Mouse (Mus musculus) hindbrain, embryonic 12.5 days (tissue): ENCODE results near the gene Zc3h7b. TPM values are rescaled to one million over a fixed set of nuclear protein-coding genes. Genes with fewer than 3 reads are reported as not detected.
"Not testable (repeated sequence)": the region's sequence is repeated elsewhere in the genome, so short reads cannot be mapped to it uniquely, and the experiment has no call there.

Source experiments
- ATAC-seq: fragments of 200-750 bp; cut with Nextera tagmentation; 2 replicates; pipeline ENCODE4 v1.8.0; 2017; ENCODE audit warnings: moderate TSS enrichment; ENCODE audit not compliant: low FRiP score
- H3K27ac ChIP-seq: fragments of 300-500 bp; sonication (generic); 2 replicates; pipeline ENCODE4 v1.5.1; 2016; ENCODE audit warnings: mild to moderate bottlenecking
- H3K27me3 ChIP-seq: fragments of 300-500 bp; sonication (generic); 2 replicates; pipeline ENCODE4 v1.6.1; 2016; ENCODE audit warnings: mild to moderate bottlenecking
- H3K36me3 ChIP-seq: fragments of 300-500 bp; sonication (generic); 2 replicates; pipeline ENCODE4 v1.6.1; 2016; ENCODE audit warnings: mild to moderate bottlenecking
- H3K4me1 ChIP-seq: fragments of 300-500 bp; sonication (generic); 2 replicates; pipeline ENCODE4 v1.6.1; 2016
- H3K4me2 ChIP-seq: fragments of 300-500 bp; sonication (generic); replicated peaks from 2 replicates; pipeline ENCODE4 v1.6.1; 2016; ENCODE audit warnings: mild to moderate bottlenecking
- H3K4me3 ChIP-seq: fragments of 300-500 bp; sonication (generic); 2 replicates; pipeline ENCODE4 v1.5.1; 2016; ENCODE audit warnings: mild to moderate bottlenecking
- H3K9ac ChIP-seq: fragments of 300-500 bp; sonication (generic); 2 replicates; pipeline ENCODE4 v1.6.1; 2016; ENCODE audit warnings: mild to moderate bottlenecking, moderate library complexity
- H3K9me3 ChIP-seq: fragments of 300-500 bp; sonication (generic); replicated peaks from 2 replicates; pipeline ENCODE4 v1.6.1; 2016; ENCODE audit warnings: mild to moderate bottlenecking
- WGBS: fragments of 180-500 bp; shearing (Covaris S2); methylation state at CpG from one replicate; pipeline ENCODE4 v1.1.7; 2016; 5-methylcytosine and 5-hydroxymethylcytosine counted together
- polyA plus RNA-seq: library from polyadenylated mRNA; unstranded; fragments of >200 nt; fragmentation: Nextera tagmentation; extraction: Ambion mirVana; gene quantifications from 2 replicates; pipeline ENCODE4 v1.2.1, GENCODE M21; 2016

The Zc3h7b gene
- polyA plus RNA-seq, 1 experiment from 2014 or later: 52.1 TPM

GRCm38 (mm10) chr15:81713742-81714141 lies 31.1 kb upstream of the Zc3h7b start:
- 86% methylated on average over 6 of the region's 6 CpGs for WGBS
- H3K9me3 ChIP-seq: no peaks in the 10 kb centered on the region
- H3K4me3 ChIP-seq: no peak overlapping the region
- peaks cover 5% of the 10 kb centered on the region; the same call in 1 of the 2 replicates for H3K4me1 ChIP-seq
- H3K27me3 ChIP-seq: no peaks in the 10 kb centered on the region
- H3K4me2 ChIP-seq: no peak overlapping the region
- H3K27ac ChIP-seq: no peak overlapping the region
- ATAC-seq: no peak
- H3K36me3 ChIP-seq: peaks cover 92% of the 10 kb centered on the region
- H3K9ac ChIP-seq: no peak overlapping the region

DNA sequence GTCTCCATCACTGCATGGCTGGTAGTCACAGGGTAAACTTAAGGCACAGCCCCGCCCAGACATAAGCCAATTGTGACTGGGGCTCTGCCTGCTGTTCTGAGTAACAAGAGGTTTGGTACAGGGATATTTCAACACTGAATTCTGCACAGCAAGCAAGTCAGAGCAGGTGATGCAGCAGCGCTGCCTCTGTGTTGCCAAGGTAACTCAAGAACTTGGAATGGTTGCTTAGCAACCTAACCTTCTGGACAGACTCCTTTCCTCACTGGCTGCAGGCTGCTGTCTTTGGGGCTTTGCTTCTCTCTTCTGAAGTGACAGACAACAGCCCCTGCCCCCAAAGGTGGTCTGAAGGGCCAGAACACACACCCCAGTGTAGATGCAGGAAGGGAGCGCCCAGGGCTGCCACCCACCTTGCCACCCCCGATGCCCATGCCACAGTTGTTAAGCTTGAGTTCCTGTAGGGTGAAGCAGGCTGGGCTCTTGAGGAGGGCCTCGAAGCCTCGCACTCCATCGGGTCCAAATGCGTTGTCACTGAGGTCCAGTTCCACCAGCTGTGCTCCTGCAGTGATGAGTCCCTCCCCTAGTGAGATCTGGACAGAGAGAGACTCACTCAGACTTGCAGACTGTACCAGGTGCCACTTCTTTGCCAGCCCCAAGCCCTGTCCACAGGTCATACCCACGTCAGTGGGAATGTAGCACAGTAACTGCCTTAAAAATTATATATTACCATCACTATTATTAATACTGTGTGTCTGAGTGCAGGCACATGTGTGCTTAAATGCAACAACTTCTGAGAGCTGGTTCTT lies 26.3 kb upstream of the Zc3h7b start:
- H3K27me3 ChIP-seq: no peaks in the 10 kb centered on the region
- H3K4me1 ChIP-seq: peaks cover 7% of the 10 kb centered on the region; the same call in 1 of the 2 replicates
- H3K9me3 ChIP-seq: no peaks in the 10 kb centered on the region
- H3K27ac ChIP-seq: peak overlapping the region; percentile 67
- no peak overlapping the region for H3K4me2 ChIP-seq
- 90% methylated on average over 9 of the region's 9 CpGs for WGBS
- ATAC-seq: no peak; the same call in 1 of the 2 replicates
- no peak overlapping the region; the same call in 1 of the 2 replicates for H3K9ac ChIP-seq
- H3K4me3 ChIP-seq: no peak overlapping the region
- H3K36me3 ChIP-seq: peaks cover 93% of the 10 kb centered on the region

- H3K27ac ChIP-seq: peak overlapping the region; percentile 67; the same call in 1 of the 2 replicates
- 90% methylated on average over 6 of the region's 6 CpGs for WGBS
Measured at GRCm38 (mm10) chr15:81719139-81719531, 25.7 kb upstream of the Zc3h7b start.

DNA sequence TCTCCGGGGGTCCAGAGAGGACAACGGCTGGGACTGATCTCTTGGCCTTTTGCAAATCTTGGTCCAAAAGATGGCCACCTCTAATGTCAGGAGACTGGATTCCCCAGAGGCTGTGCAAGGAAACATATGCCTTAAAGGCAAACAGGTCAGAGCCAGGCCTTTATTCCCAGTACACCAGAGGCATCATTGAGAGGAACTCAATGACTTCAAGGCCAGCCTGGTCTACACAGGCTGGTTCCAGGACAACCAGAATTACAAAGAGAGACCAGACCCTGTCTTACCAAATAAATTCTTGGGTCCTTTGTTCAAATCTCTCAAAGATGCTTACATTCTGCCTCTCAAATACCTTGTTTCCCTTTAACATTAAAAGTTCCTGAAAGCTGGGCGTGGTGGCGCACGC lies 22.5 kb upstream of the Zc3h7b start:
- Histone ChIP-seq H3K9ac (no peak overlapping the region), H3K4me3 (no peak overlapping the region), H3K27ac (no peak overlapping the region), H3K4me2 (no peak overlapping the region), H3K9me3 (no peaks in the 10 kb centered on the region), H3K4me1 (peaks cover 11% of the 10 kb centered on the region; the same call in 1 of the 2 replicates), H3K36me3 (peaks cover 75% of the 10 kb centered on the region), H3K27me3 (no peaks in the 10 kb centered on the region)
- 94% methylated on average over 5 of the region's 5 CpGs for WGBS
- ATAC-seq: no peak

More at GRCm38 (mm10) chr15:81719139-81719531, 25.7 kb upstream of the Zc3h7b start:
- H3K36me3 ChIP-seq: peaks cover 92% of the 10 kb centered on the region
- peaks cover 7% of the 10 kb centered on the region; the same call in 1 of the 2 replicates for H3K4me1 ChIP-seq
- no peak overlapping the region for H3K9ac ChIP-seq
- H3K27me3 ChIP-seq: no peaks in the 10 kb centered on the region
- H3K4me3 ChIP-seq: no peak overlapping the region
- ATAC-seq: no peak
- no peaks in the 10 kb centered on the region for H3K9me3 ChIP-seq
- H3K4me2 ChIP-seq: no peak overlapping the region

- Histone ChIP-seq H3K9ac (no peak overlapping the region), H3K27ac (no peak overlapping the region), H3K36me3 (peaks cover 62% of the 10 kb centered on the region), H3K4me3 (no peak overlapping the region), H3K9me3 (no peaks in the 10 kb centered on the region), H3K4me1 (peaks cover 18% of the 10 kb centered on the region), H3K27me3 (no peaks in the 10 kb centered on the region), H3K4me2 (no peak overlapping the region)
- 94% methylated on average over 11 of the region's 11 CpGs for WGBS
- ATAC-seq: no peak
Measured at GRCm38 (mm10) chr15:81723653-81724052, 21.2 kb upstream of the Zc3h7b start.

DNA sequence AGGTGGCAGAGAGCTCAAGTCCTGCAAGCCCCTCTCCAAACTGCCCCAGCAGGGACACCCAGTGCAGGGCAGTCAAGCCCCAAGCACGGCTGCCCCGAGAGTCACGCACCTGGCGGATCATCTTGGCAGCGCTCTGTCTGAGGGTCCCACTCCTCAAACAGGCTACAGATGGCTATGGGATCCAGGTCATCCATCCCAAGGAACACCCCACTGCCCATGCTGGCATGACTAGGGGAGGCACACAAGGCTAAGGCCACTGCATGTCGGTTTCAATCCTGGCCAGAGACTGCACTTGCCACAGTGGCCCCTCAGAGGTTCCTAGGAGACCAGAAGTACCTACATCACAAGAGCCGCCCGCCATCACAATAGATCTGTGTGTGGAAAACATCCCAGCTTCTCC lies 18.9 kb upstream of the Zc3h7b start:
- Histone ChIP-seq H3K27me3 (no peaks in the 10 kb centered on the region), H3K36me3 (peaks cover 40% of the 10 kb centered on the region), H3K4me2 (no peak overlapping the region), H3K9ac (no peak overlapping the region), H3K4me3 (no peak overlapping the region), H3K9me3 (no peaks in the 10 kb centered on the region), H3K4me1 (peaks cover 21% of the 10 kb centered on the region), H3K27ac (no peak overlapping the region)
- 98% methylated on average over 8 of the region's 8 CpGs for WGBS
- ATAC-seq: no peak

DNA sequence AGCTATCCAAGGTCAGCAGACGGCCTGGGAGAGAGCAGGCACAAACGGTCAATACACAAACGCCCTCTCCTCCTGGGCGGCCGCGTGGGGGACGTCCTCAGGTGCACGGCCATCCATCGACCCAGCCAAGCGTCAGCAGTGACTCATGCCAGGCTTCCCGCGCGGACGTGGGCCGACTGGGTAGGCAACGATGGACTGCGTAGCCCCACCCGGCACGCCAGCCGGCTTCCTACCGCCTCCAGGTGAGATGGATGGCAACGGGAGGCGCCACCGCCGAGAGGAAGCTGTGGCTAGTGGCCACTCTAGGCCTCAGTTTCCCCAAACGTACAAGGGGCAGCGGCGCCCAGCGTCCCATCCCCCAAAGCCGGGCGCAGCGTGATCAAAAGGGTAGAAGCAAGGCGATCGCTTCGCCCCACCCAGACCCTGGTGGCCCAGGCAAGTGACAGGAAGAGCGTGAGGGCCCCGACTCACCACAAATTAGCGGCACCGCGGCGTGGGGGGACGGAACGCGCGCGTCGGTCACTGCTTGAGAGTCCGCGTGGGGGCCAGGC lies 15.5 kb upstream of the Zc3h7b start:
- Histone ChIP-seq H3K27ac (peak overlapping the region; percentile 82), H3K27me3 (no peaks in the 10 kb centered on the region), H3K9me3 (no peaks in the 10 kb centered on the region), H3K9ac (peak overlapping the region; percentile 97), H3K4me1 (peaks cover 21% of the 10 kb centered on the region), H3K4me3 (peak overlapping the region; percentile 97), H3K36me3 (peaks cover 8% of the 10 kb centered on the region), H3K4me2 (peak overlapping the region; percentile 97)
- under 1% methylated on average over 49 of the region's 49 CpGs for WGBS
- peak; percentile 1; the same call in 1 of the 2 replicates for ATAC-seq

DNA sequence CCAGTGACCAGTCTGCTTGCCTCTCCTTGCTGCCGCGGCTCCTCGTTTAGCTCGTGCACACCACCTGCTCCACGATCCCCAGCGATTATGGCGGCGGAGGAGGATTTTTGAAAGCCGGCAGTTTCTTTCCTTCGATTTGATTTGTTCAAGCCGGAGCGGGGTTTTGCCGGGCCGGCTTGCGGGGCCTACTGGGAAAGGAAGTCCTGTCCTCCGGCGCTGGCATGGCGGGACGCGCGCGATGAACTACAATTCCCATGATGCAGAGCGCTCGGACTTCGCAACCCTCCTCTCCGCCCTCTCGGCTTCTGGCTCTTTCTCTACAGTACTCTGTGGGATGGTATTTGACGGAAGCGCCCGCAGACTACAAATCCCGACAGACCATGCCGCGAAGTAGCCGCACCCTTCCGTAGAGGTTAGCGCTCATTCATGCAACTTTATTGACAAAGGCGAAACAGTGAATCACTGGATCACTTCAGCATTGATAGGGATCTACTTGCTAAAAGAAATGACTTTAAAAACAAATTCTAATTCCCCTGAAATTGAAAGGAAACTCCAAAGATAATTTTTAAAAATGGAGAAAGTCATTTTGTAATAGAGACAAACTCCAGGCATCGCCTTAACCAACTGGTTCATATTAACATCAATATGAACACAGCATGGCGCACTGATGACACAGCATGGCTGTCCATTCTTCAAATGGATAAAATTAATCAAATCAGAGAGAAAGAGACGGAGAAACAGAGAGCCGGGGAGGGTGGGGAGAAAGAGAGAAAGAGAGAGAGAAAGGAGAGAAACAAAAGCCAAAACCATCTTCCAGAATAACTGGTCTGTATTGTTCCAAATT lies 14.8 kb upstream of the Zc3h7b start:
- Histone ChIP-seq H3K27ac (peak overlapping the region; percentile 82), H3K4me2 (peak overlapping the region; percentile 97), H3K4me3 (peak overlapping the region; percentile 97), H3K4me1 (peaks cover 21% of the 10 kb centered on the region), H3K36me3 (peaks cover 6% of the 10 kb centered on the region; the same call in 1 of the 2 replicates), H3K9me3 (no peaks in the 10 kb centered on the region), H3K27me3 (no peaks in the 10 kb centered on the region), H3K9ac (peak overlapping the region; percentile 97)
- 4% methylated on average over 41 of the region's 41 CpGs for WGBS
- peak; percentile 99 for ATAC-seq

- Histone ChIP-seq H3K4me1 (no peaks in the 10 kb centered on the region), H3K27ac (no peak overlapping the region), H3K4me3 (no peak overlapping the region), H3K36me3 (no peaks in the 10 kb centered on the region), H3K4me2 (no peak overlapping the region), H3K9me3 (no peaks in the 10 kb centered on the region), H3K27me3 (no peaks in the 10 kb centered on the region), H3K9ac (no peak overlapping the region)
- no peak for ATAC-seq
- WGBS: 57% methylated on average over 3 of the region's 3 CpGs
Measured at GRCm38 (mm10) chr15:81735075-81735474, 9.8 kb upstream of the Zc3h7b start.

- 80% methylated on average over 3 of the region's 3 CpGs for WGBS
- H3K4me1 ChIP-seq: peaks cover 3% of the 10 kb centered on the region; the same call in 1 of the 2 replicates
- no peak overlapping the region for H3K9ac ChIP-seq
- H3K4me2 ChIP-seq: no peak overlapping the region
- no peak overlapping the region for H3K27ac ChIP-seq
- ATAC-seq: no peak
- H3K9me3 ChIP-seq: no peaks in the 10 kb centered on the region
- H3K27me3 ChIP-seq: no peaks in the 10 kb centered on the region
- no peaks in the 10 kb centered on the region for H3K36me3 ChIP-seq
- H3K4me3 ChIP-seq: no peak overlapping the region
Measured at GRCm38 (mm10) chr15:81739296-81739695, 5.6 kb upstream of the Zc3h7b start.

- Histone ChIP-seq H3K9ac (no peak overlapping the region), H3K4me2 (no peak overlapping the region), H3K4me3 (no peak overlapping the region), H3K27ac (no peak overlapping the region), H3K36me3 (no peaks in the 10 kb centered on the region), H3K9me3 (no peaks in the 10 kb centered on the region), H3K27me3 (no peaks in the 10 kb centered on the region), H3K4me1 (peaks cover 6% of the 10 kb centered on the region; the same call in 1 of the 2 replicates)
- WGBS: 8% methylated on average over 2 of the region's 2 CpGs
- ATAC-seq: no peak
Measured at GRCm38 (mm10) chr15:81739924-81740323, 4.9 kb upstream of the Zc3h7b start.

GRCm38 (mm10) chr15:81742368-81742767 lies 2.5 kb upstream of the Zc3h7b start:
- 26% methylated on average over 2 of the region's 2 CpGs for WGBS
- not testable (repeated sequence) for H3K27ac ChIP-seq, H3K4me3 ChIP-seq, H3K9ac ChIP-seq, H3K4me2 ChIP-seq, ATAC-seq, H3K9me3 ChIP-seq, H3K27me3 ChIP-seq, H3K36me3 ChIP-seq
- H3K4me1 ChIP-seq: peaks cover 14% of the 10 kb centered on the region
